Mouse (Mus musculus): ENCODE measurements around the gene Myh13.

GRCm38 (mm10) chr11:67313733-67314452 lies 7.6 kb upstream of the Myh13 start:
- TF ChIP-seq POLR2A (IDR thresholded peaks at IDR 0.05; ENCODE audit: borderline replicate concordance, low read depth, low read length) (no peak), CTCF (IDR thresholded peaks at IDR 0.05; ENCODE audit: low read depth, low read length) (no peak)

All from bone marrow macrophage, adult 2 months (primary cell).